Mouse (Mus musculus) cortical plate, adult 2 months (tissue): ENCODE results near the gene Tshz2.

Experiments
- CTCF ChIP-seq: fragments of 200-500 bp; IDR thresholded peaks from 2 replicates; pipeline ENCODE4 v1.5.1; 2011; ENCODE audit warnings: mild to moderate bottlenecking, control low read depth, low read length; ENCODE audit not compliant: insufficient read depth; ENCODE audit errors: extremely low read depth
- POLR2A ChIP-seq: fragments of 200-500 bp; IDR thresholded peaks from 2 replicates; pipeline ENCODE4 v1.6.1; 2011; ENCODE audit warnings: mild to moderate bottlenecking, low read length, control low read depth; ENCODE audit not compliant: insufficient read depth; ENCODE audit errors: extremely low read depth

DNA sequence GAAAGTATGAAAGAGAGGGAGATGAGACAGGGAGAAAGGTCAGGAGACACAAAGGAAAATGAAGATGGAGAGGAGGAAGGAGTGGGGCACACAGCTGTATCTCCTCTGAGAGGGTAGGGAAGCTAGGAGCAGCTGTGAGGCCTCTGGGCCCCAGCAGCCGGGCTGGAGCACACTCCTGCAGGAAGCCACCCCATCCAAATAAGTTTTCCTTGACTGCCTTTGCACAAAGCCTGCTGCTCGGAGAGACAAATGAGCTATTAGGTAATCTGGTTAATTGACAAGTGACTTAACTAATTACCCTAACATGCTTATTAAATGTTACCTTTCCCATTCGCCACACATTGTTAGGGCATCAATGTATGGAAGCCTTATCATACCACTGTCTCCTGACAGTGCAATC lies 159.9 kb downstream of the Tshz2 start:
- TF ChIP-seq CTCF (no peak), POLR2A (no peak)
